Mouse (Mus musculus) CH12.LX (cell line): ENCODE data around the gene Odf4.

ENCODE experiments used
- CHD1 ChIP-seq: IDR thresholded peaks from 2 replicates; pipeline ENCODE4 v1.6.1; 2012; ENCODE audit warnings: low read depth, low read length, improper control_type of control experiment, inconsistent platforms
- E2F4 ChIP-seq: IDR thresholded peaks from 2 replicates; pipeline ENCODE4 v1.6.1; 2011; ENCODE audit warnings: low read depth, low read length, improper control_type of control experiment; ENCODE audit not compliant: insufficient replicate concordance
- ELF1 ChIP-seq: IDR thresholded peaks from 2 replicates; pipeline ENCODE4 v1.6.1; 2014; ENCODE audit warnings: low read depth, mild to moderate bottlenecking, inconsistent platforms, low read length, improper control_type of control experiment
- HCFC1 ChIP-seq: IDR thresholded peaks from 2 replicates; pipeline ENCODE4 v1.6.1; 2012; ENCODE audit warnings: low read depth, mild to moderate bottlenecking, inconsistent platforms, low read length, improper control_type of control experiment
- JUND ChIP-seq: conservative IDR thresholded peaks from 2 replicates; pipeline ENCODE4 v1.6.1; 2011; ENCODE audit warnings: low read depth, low read length, improper control_type of control experiment
- MAFK ChIP-seq: IDR thresholded peaks from 2 replicates; pipeline ENCODE4 v1.6.1; 2011; ENCODE audit warnings: low read length, improper control_type of control experiment; ENCODE audit not compliant: insufficient replicate concordance

DNA sequence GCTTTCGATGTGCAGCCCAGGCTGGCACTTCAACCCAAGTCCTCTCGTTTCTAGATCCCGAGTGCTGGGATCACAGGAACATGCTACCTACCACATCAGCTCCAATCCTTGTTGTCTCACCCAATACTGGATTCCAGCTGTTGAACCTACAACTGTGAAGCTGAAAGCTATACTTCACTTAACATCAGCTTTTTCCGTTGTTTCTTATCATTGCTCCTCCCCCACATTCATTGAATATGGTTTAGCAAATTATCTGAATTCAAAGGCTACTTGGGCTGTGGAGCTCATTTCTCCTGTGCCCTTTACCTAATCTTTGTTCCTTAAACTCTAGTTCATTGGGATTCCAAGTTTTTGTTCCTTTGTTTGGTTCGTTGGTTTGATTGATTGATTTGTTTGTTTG is 48.1 kb downstream of the Odf4 start:
- no peak for TF ChIP-seq E2F4
- no peak for TF ChIP-seq MAFK
- TF ChIP-seq HCFC1: no peak
- TF ChIP-seq ELF1: no peak
- TF ChIP-seq JUND: no peak
- no peak for TF ChIP-seq CHD1
